Mouse (Mus musculus) adrenal gland, postnatal 14 days (tissue): ENCODE measurements at regions not wholly inside any gene's neighbourhood (a gene's known extent, or its start where the extent isn't known, plus 50 kb on each side); places are given as distances from the start of the nearest gene placed in this dataset.

Experiments used
- DNase-seq: peaks from one replicate; pipeline ENCODE4 v3.0.0; 2021; ENCODE audit warnings: mixed read lengths

DNA sequence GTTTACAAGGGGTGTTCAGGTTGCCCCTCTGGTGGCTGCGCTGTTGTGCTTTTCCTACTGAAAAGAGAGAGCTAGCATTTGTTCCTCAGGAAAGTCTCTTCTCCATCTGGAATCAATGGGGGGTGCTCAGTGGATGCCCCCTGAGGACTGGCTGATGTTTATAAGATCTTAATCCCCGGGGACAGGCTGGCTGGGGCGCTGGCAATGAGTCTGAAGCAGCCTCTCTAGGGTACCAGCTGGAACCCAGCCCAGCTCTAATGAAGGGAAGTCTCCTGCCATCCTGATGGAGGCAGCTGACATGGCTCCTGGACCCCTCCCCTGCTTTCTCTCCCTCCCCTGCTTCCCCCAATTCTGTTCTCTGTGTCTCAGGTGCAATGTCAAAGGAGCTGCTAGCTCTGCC, 575.6 kb upstream of the 3110018I06Rik start:
- no peak for DNase-seq

DNA sequence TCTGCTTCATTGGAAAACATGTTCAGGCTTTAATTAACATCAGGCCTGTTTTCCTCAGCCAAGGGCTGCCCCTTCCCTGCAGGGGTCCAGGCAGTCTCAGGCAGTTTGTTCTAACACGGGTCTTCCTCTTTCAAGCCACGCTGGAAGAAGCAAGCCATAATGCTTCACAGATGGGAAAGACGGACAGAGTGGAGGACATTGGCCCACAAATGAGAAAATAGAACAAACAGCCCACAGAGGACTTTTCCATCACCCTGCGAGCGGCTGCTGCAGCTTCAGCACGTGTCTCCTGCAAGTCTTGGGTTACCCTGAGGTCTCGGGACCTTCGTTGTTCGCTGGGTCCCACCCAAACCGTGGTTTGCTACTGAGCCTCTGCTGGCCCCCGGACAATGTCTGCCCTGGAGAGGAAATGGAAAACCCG, 565.9 kb upstream of the 3110018I06Rik start:
- no peak for DNase-seq

- no peak for DNase-seq
These were observed 560.0 kb upstream of the 3110018I06Rik start for GRCm38 (mm10) chr12:106928389-106928788.

- no peak for DNase-seq
These were observed 559.3 kb upstream of the 3110018I06Rik start for GRCm38 (mm10) chr12:106929161-106929560.

- no peak for DNase-seq
These were observed 556.8 kb upstream of the 3110018I06Rik start for GRCm38 (mm10) chr12:106931591-106931990.

GRCm38 (mm10) chr12:106939381-106939780, 549.1 kb upstream of the 3110018I06Rik start:
- peak; percentile 18 for DNase-seq

- DNase-seq: no peak
These were observed 544.6 kb upstream of the 3110018I06Rik start for GRCm38 (mm10) chr12:106943874-106944273.

GRCm38 (mm10) chr12:106952621-106953020, 535.8 kb upstream of the 3110018I06Rik start:
- no peak for DNase-seq

DNA sequence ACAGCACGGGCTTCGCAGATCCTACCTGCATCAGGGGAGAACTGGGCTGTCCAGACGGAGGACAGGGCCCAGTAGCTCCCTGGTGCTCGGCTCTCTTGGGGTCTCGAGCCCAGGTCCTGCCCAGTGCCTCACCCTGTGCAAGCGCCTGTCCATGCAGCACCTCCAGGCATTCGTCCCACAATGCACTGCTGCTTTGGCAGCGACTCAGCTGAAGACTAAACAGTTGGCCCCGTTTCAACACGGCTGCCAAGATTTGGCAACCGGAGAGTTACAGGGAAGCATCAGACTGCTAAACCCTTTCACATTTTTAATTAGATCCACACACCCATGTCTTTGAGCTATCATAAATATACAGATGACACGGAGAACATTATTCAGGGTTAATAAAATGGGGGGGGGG, 532.7 kb upstream of the 3110018I06Rik start:
- DNase-seq: peak; percentile 85

DNA sequence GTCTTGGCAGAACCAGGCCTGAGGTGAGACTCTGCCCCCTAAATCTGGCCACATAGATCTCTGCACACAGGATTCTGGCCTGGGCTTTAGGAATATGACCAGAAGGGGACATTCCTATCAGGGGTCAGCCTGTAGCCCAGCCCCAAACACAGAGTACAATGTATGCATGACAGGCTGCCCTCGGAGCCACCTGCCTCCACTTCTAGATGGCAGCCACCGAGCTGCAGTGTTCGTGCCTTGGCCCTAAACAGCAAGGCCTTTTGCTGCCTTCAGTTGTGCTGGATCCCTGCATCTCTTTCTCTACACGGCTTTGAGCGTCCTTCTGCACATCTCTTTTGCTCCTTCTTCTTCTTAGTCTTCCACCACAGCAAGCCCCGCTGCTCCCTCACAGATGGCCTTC, 532.2 kb upstream of the 3110018I06Rik start:
- DNase-seq: no peak

GRCm38 (mm10) chr12:106961991-106962390, 526.4 kb upstream of the 3110018I06Rik start:
- no peak for DNase-seq

DNA sequence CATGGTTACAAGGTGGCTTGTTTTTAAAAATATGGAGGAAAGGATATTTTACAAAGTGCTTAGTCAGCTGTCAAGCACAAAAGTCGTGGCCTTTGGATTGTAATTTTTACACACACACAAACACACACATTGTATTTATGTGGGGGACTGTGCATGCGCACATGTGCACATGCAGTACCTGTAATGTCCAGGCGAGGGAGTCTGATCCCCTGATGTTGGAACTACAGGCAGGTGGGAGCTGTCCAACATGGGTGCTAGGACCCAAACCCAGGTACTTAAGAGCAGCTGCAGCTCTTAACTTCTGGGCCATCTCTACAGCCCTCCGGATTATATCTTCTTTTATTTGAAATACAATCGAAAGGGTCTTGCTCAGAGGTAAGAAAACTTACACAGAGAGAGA, 524.7 kb upstream of the 3110018I06Rik start:
- DNase-seq: no peak

DNA sequence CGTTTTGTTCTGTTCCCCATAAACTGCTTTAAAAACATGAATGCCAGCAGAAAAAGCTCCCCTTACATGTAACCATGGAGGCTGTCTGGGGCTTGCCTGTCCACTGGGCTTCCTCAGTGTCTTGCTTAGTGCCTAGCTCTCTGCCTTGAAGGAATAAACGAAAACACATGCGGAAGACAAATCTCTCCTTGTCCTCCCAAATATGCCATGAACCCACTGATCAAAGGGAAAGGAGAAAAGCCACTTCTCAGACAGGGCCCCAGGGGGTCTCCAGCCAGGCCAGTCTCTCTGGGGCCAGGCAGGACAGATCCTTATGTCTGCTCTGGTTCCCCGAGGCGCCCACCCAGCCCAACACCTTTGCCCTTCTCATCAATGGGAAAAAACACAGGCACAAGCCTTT, 518.6 kb upstream of the 3110018I06Rik start:
- DNase-seq: no peak

GRCm38 (mm10) chr12:106992421-106992820, 496.0 kb upstream of the 3110018I06Rik start:
- no peak for DNase-seq

GRCm38 (mm10) chr12:106993011-106993410, 495.4 kb upstream of the 3110018I06Rik start:
- no peak for DNase-seq

GRCm38 (mm10) chr12:107010995-107011786, 477.2 kb upstream of the 3110018I06Rik start:
- no peak for DNase-seq

GRCm38 (mm10) chr12:107016801-107017200, 471.6 kb upstream of the 3110018I06Rik start:
- DNase-seq: no peak

DNA sequence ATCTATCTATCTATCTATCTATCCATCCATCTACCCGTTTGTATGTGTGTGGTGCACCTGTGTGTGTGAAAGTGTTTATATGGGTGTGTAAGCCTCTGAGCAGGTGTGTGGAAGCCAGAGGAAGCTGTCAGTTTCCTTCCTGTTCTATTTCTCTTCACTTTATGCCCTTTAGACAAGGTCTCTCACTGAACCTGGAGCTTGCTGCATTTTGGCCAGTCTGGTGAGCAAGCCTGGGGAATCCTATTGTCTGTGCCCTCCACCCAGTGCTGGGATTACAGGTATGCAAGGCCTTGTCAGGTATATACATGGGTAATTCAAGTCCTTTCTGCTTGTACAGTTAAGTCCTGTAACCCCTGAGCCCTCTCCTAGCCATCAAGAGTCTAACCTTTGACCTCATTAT, 466.6 kb upstream of the 3110018I06Rik start:
- DNase-seq: no peak

- no peak for DNase-seq
These were observed 461.6 kb upstream of the 3110018I06Rik start for GRCm38 (mm10) chr12:107026821-107027220.

- no peak for DNase-seq
These were observed 460.4 kb upstream of the 3110018I06Rik start for GRCm38 (mm10) chr12:107027842-107028549.

DNA sequence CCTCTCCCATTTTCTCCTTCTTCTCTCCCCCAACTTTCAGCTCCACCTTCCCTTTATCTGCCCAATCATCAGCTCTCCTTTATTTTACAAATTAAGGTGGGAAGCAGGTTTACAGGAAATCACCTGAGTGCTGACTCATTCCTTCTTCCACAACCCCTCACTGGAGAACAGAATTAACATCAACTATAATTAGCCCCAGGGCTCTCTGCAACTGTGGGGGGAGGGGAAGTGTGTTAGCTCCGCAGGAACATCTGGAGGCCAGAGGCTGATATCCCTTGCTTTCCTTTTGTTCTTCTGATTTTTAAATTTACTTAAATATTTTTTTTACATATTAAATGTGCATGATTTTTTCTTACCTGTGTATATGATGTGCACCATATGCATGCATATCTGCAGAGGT, 459.4 kb upstream of the 3110018I06Rik start:
- DNase-seq: no peak

DNA sequence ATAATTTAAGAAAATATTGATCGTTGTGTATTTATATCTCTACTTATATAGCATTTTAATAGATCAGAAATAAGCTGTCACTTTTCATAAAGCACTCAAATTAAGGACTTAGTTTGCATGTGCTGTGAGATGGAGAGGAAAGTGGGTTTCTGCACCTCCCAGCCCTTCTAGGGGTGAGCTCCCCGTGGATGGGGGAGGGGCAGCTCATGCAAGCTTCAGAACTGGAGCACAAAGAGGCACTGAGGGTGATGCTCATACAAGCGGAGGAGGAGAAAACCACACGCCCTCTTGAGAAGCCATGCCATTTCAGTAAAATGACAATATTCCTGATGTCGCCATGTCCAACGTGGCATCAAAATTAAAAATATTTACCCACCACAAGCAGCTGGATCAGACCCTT, 452.1 kb upstream of the 3110018I06Rik start:
- DNase-seq: no peak

GRCm38 (mm10) chr12:107041927-107042652, 446.3 kb upstream of the 3110018I06Rik start:
- no peak for DNase-seq
